Mouse (Mus musculus): ENCODE measurements around the gene Dock6. TPM values are rescaled to one million over a fixed set of nuclear protein-coding genes. Genes with fewer than 3 reads are reported as not detected.

Gene Dock6
- polyA plus RNA-seq, 1 experiment from 2014 or later: 47.9 TPM

- WGBS: 85% methylated on average over 3 of the region's 3 CpGs
- no peak overlapping the region for H3K27ac ChIP-seq
- no peaks in the 10 kb centered on the region for H3K4me1 ChIP-seq
- no peaks in the 10 kb centered on the region for H3K9me3 ChIP-seq
- H3K4me3 ChIP-seq: no peak overlapping the region
- no peak for DNase-seq (ENCODE audit: low spot score)
- H3K27me3 ChIP-seq (ENCODE audit: insufficient read depth, poor library complexity, severe bottlenecking): no peaks in the 10 kb centered on the region
- H3K36me3 ChIP-seq: no peaks in the 10 kb centered on the region
These were observed 7.2 kb upstream of the Dock6 start for GRCm38 (mm10) chr9:21859606-21860005.

GRCm38 (mm10) chr9:21858084-21858483 lies 5.6 kb upstream of the Dock6 start:
- no peaks in the 10 kb centered on the region for H3K4me1 ChIP-seq
- no peak overlapping the region for H3K4me3 ChIP-seq
- H3K36me3 ChIP-seq: no peaks in the 10 kb centered on the region
- H3K9me3 ChIP-seq: no peaks in the 10 kb centered on the region
- H3K27me3 ChIP-seq (ENCODE audit: insufficient read depth, poor library complexity, severe bottlenecking): no peaks in the 10 kb centered on the region
- 51% methylated on average over 6 of the region's 6 CpGs for WGBS
- DNase-seq (ENCODE audit: low spot score): no peak
- H3K27ac ChIP-seq: peak overlapping the region; percentile 60; the same call in 1 of the 2 replicates

- H3K4me3 ChIP-seq: no peak overlapping the region
- H3K4me1 ChIP-seq: peaks cover 4% of the 10 kb centered on the region; the same call in 1 of the 2 replicates
- WGBS: 38% methylated on average over 2 of the region's 2 CpGs
- H3K36me3 ChIP-seq: no peaks in the 10 kb centered on the region
- DNase-seq (ENCODE audit: low spot score): no peak
- no peaks in the 10 kb centered on the region for H3K27me3 ChIP-seq (ENCODE audit: insufficient read depth, poor library complexity, severe bottlenecking)
- no peaks in the 10 kb centered on the region for H3K9me3 ChIP-seq
- H3K27ac ChIP-seq: no peak overlapping the region; the same call in 1 of the 2 replicates
These were observed 5.1 kb upstream of the Dock6 start for GRCm38 (mm10) chr9:21857501-21857900.

GRCm38 (mm10) chr9:21854894-21855293 lies 2.5 kb upstream of the Dock6 start:
- Histone ChIP-seq H3K9me3 (no peaks in the 10 kb centered on the region), H3K27ac (0 out of 2 replicates have a peak overlapping the region, but pooled peaks have one; percentile 1), H3K4me3 (no peak overlapping the region), H3K36me3 (no peaks in the 10 kb centered on the region), H3K4me1 (peaks cover 21% of the 10 kb centered on the region), H3K27me3 (ENCODE audit: insufficient read depth, poor library complexity, severe bottlenecking) (no peaks in the 10 kb centered on the region)
- WGBS: 80% methylated on average over 6 of the region's 6 CpGs
- DNase-seq (ENCODE audit: low spot score): no peak

- 83% methylated on average over 5 of the region's 5 CpGs for WGBS
- Histone ChIP-seq H3K9me3 (no peaks in the 10 kb centered on the region), H3K4me1 (peaks cover 26% of the 10 kb centered on the region), H3K27ac (no peak overlapping the region), H3K4me3 (no peak overlapping the region), H3K27me3 (ENCODE audit: insufficient read depth, poor library complexity, severe bottlenecking) (no peaks in the 10 kb centered on the region), H3K36me3 (no peaks in the 10 kb centered on the region)
- DNase-seq (ENCODE audit: low spot score): no peak
These were observed 1.5 kb upstream of the Dock6 start for GRCm38 (mm10) chr9:21853961-21854360.

- Histone ChIP-seq H3K4me1 (peaks cover 50% of the 10 kb centered on the region), H3K27ac (peak overlapping the region; percentile 92), H3K9me3 (no peaks in the 10 kb centered on the region), H3K4me3 (peak overlapping the region; percentile 82), H3K36me3 (peaks cover 1% of the 10 kb centered on the region), H3K27me3 (ENCODE audit: insufficient read depth, poor library complexity, severe bottlenecking) (no peaks in the 10 kb centered on the region)
- DNase-seq (ENCODE audit: low spot score): no peak
- 73% methylated on average over 3 of the region's 3 CpGs for WGBS
These were observed 1.4 kb downstream of the Dock6 start for GRCm38 (mm10) chr9:21851084-21851483.

- H3K27me3 ChIP-seq (ENCODE audit: insufficient read depth, poor library complexity, severe bottlenecking): no peaks in the 10 kb centered on the region
- peak overlapping the region; percentile 82; the same call in 1 of the 2 replicates for H3K4me3 ChIP-seq
- H3K36me3 ChIP-seq: peaks cover 12% of the 10 kb centered on the region
- peaks cover 61% of the 10 kb centered on the region for H3K4me1 ChIP-seq
- DNase-seq (ENCODE audit: low spot score): no peak
- no peaks in the 10 kb centered on the region for H3K9me3 ChIP-seq
- peak overlapping the region; percentile 66 for H3K27ac ChIP-seq
- WGBS: 64% methylated on average over 7 of the region's 7 CpGs
These were observed 2.5 kb downstream of the Dock6 start for GRCm38 (mm10) chr9:21849691-21850677.

GRCm38 (mm10) chr9:21847926-21848325 lies 4.5 kb downstream of the Dock6 start:
- no peaks in the 10 kb centered on the region for H3K27me3 ChIP-seq (ENCODE audit: insufficient read depth, poor library complexity, severe bottlenecking)
- H3K36me3 ChIP-seq: peaks cover 31% of the 10 kb centered on the region
- no peaks in the 10 kb centered on the region for H3K9me3 ChIP-seq
- peak overlapping the region; percentile 90 for H3K27ac ChIP-seq
- WGBS: 28% methylated on average over 10 of the region's 10 CpGs
- peaks cover 68% of the 10 kb centered on the region for H3K4me1 ChIP-seq
- no peak for DNase-seq (ENCODE audit: low spot score)
- H3K4me3 ChIP-seq: peak overlapping the region; percentile 53; the same call in 1 of the 2 replicates

GRCm38 (mm10) chr9:21847425-21847824 lies 5.0 kb downstream of the Dock6 start:
- WGBS: 15% methylated on average over 3 of the region's 3 CpGs
- H3K27ac ChIP-seq: peak overlapping the region; percentile 90
- no peak for DNase-seq (ENCODE audit: low spot score)
- no peaks in the 10 kb centered on the region for H3K9me3 ChIP-seq
- H3K36me3 ChIP-seq: peaks cover 36% of the 10 kb centered on the region
- H3K4me1 ChIP-seq: peaks cover 69% of the 10 kb centered on the region
- peak overlapping the region; percentile 53 for H3K4me3 ChIP-seq
- no peaks in the 10 kb centered on the region for H3K27me3 ChIP-seq (ENCODE audit: insufficient read depth, poor library complexity, severe bottlenecking)

GRCm38 (mm10) chr9:21846755-21847341 lies 5.6 kb downstream of the Dock6 start:
- Histone ChIP-seq H3K9me3 (no peaks in the 10 kb centered on the region), H3K36me3 (peaks cover 42% of the 10 kb centered on the region), H3K27me3 (ENCODE audit: insufficient read depth, poor library complexity, severe bottlenecking) (no peaks in the 10 kb centered on the region), H3K27ac (peak overlapping the region; percentile 90), H3K4me3 (peak overlapping the region; percentile 53), H3K4me1 (peaks cover 69% of the 10 kb centered on the region)
- DNase-seq (ENCODE audit: low spot score): peak; percentile 86
- 8% methylated on average over 11 of the region's 11 CpGs for WGBS

GRCm38 (mm10) chr9:21845381-21846080 lies 6.9 kb downstream of the Dock6 start:
- 43% methylated on average over 14 of the region's 14 CpGs for WGBS
- no peak overlapping the region for H3K4me3 ChIP-seq
- DNase-seq (ENCODE audit: low spot score): no peak
- no peaks in the 10 kb centered on the region for H3K9me3 ChIP-seq
- peak overlapping the region; percentile 90 for H3K27ac ChIP-seq
- H3K4me1 ChIP-seq: peaks cover 64% of the 10 kb centered on the region
- H3K27me3 ChIP-seq (ENCODE audit: insufficient read depth, poor library complexity, severe bottlenecking): no peaks in the 10 kb centered on the region
- peaks cover 55% of the 10 kb centered on the region for H3K36me3 ChIP-seq

GRCm38 (mm10) chr9:21843086-21843485 lies 9.3 kb downstream of the Dock6 start:
- H3K4me3 ChIP-seq: no peak overlapping the region
- no peaks in the 10 kb centered on the region for H3K9me3 ChIP-seq
- H3K27me3 ChIP-seq (ENCODE audit: insufficient read depth, poor library complexity, severe bottlenecking): no peaks in the 10 kb centered on the region
- peak overlapping the region; percentile 64; the same call in 1 of the 2 replicates for H3K27ac ChIP-seq
- DNase-seq (ENCODE audit: low spot score): no peak
- peaks cover 77% of the 10 kb centered on the region for H3K36me3 ChIP-seq
- peaks cover 48% of the 10 kb centered on the region for H3K4me1 ChIP-seq
- 72% methylated on average over 6 of the region's 6 CpGs for WGBS
